In the genomic region with DNA sequence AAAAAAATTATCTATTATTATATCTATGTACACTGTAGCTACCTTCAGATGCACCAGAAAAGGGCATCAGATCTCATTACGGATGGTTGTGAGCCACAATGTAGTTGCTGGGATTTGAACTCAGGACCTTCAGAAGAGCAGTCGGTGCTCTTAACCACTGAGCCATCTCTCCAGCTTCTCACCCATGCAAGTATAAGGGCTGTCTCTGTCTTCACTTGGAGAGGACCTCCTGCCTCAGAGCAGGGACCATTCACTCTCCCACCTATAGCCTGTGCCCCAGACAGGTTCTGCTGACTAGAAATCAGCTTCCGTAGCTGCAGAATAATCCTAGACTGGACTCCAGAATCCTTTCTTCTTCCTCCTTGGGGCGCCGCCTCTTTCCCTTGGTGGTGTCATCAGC, we compare ENCODE assay signal across 35 mouse cellular contexts. TPM values are rescaled to one million over a fixed set of nuclear protein-coding genes. Genes with fewer than 3 reads are reported as not detected.
"Had no signal": no experiment of that assay in that cellular context is flagged by ENCODE, and none has a peak within 500 bp of the region (broad histone marks: within the 10 kb centered on the region; RNA-seq: fewer than 3 reads in every experiment).

No protein-coding gene starts in this region.

- H3K27ac ChIP-seq: heart, embryonic 10.5 days; hindbrain, embryonic 14.5 days; intestine, embryonic 15.5 days; layer of hippocampus, adult 2 months; left cerebral cortex, adult 2 months; limb, embryonic 13.5 days; liver, embryonic 15.5 days had no signal

- H3K4me3 ChIP-seq: heart, embryonic 10.5 days; heart, embryonic 12.5 days; intestine, embryonic 15.5 days; layer of hippocampus, adult 2 months; left cerebral cortex, adult 2 months; limb, embryonic 13.5 days; liver, embryonic 13.5 days; liver, embryonic 15.5 days had no signal

- H3K9me3 ChIP-seq: heart, embryonic 10.5 days; heart, embryonic 12.5 days; intestine, embryonic 15.5 days; limb, embryonic 13.5 days; liver, embryonic 13.5 days; liver, embryonic 15.5 days had no signal

- H3K9ac ChIP-seq: heart, embryonic 12.5 days; hindbrain, embryonic 14.5 days; intestine, embryonic 15.5 days; limb, embryonic 13.5 days; liver, embryonic 13.5 days; liver, embryonic 15.5 days; liver, postnatal 0 days had no signal

- DNase-seq: gastrocnemius, postnatal 10 days; gastrocnemius, postnatal 25 days; heart, adult 18-20 months; heart, postnatal 10 days; heart, postnatal 4 days; kidney, adult 18-20 months; kidney, adult 8-10 months; kidney, postnatal 10 days; kidney, postnatal 4 days; liver, embryonic 13.5 days; liver, postnatal 0 days had no signal

- H3K4me1 ChIP-seq: heart, embryonic 12.5 days; intestine, embryonic 15.5 days; limb, embryonic 13.5 days had no signal

- H3K27me3 ChIP-seq: intestine, embryonic 15.5 days had no signal

- ATAC-seq: hindbrain, embryonic 16.5 days; inflammation-experienced regulatory T-cells, adult 6 months; intestine, embryonic 15.5 days; intestine, postnatal 0 days; liver, postnatal 0 days had no signal

- H3K4me2 ChIP-seq: heart, embryonic 12.5 days; hindbrain, embryonic 14.5 days; intestine, embryonic 15.5 days; limb, embryonic 13.5 days; liver, embryonic 11.5 days; liver, embryonic 13.5 days; liver, embryonic 15.5 days had no signal

RNA-seq across cellular contexts. Expression of a gene that starts 1.4 kb away (rescaled TPM):
- total RNA-seq: gastrocnemius, adult 18-20 months; gastrocnemius, postnatal 25 days; granulocyte monocyte progenitor cell, adult 5-6 weeks had no signal
- polyA plus RNA-seq: inflammation-experienced regulatory T-cells, adult 6 months had no signal

RNA-seq across cellular contexts. Expression of a gene that starts 17.1 kb away (rescaled TPM):
- total RNA-seq: gastrocnemius, adult 18-20 months; gastrocnemius, postnatal 10 days; gastrocnemius, postnatal 25 days; gastrocnemius, postnatal 4 days; granulocyte monocyte progenitor cell, adult 5-6 weeks; heart, adult 18-20 months; heart, adult 8-10 months; heart, postnatal 10 days; heart, postnatal 25 days; heart, postnatal 4 days; layer of hippocampus, postnatal 10 days; left cerebral cortex, adult 2 months had no signal
- polyA plus RNA-seq: heart, embryonic 10.5 days; heart, embryonic 12.5 days; heart, embryonic 14.5 days; heart, embryonic 16.5 days; hindbrain, embryonic 11.5 days; hindbrain, embryonic 16.5 days; inflammation-experienced regulatory T-cells, adult 6 months; intestine, embryonic 15.5 days; intestine, postnatal 0 days; kidney, embryonic 14.5 days; kidney, embryonic 16.5 days; limb, embryonic 11.5 days; limb, embryonic 13.5 days; liver, embryonic 11.5 days; liver, embryonic 15.5 days; liver, postnatal 0 days had no signal

RNA-seq across cellular contexts. Expression of a gene that starts 21.1 kb away (rescaled TPM):
- total RNA-seq: gastrocnemius, adult 18-20 months; gastrocnemius, postnatal 25 days; gastrocnemius, postnatal 4 days; granulocyte monocyte progenitor cell, adult 5-6 weeks; heart, adult 18-20 months; heart, postnatal 25 days had no signal
- polyA plus RNA-seq: inflammation-experienced regulatory T-cells, adult 6 months had no signal

RNA-seq across cellular contexts. Expression of a gene that starts 22.8 kb away (rescaled TPM):
- total RNA-seq: gastrocnemius, adult 18-20 months; left cerebral cortex, adult 2 months had no signal
